Comparison of ENCODE assay signal across 8 mouse cellular contexts in genomic region chr1:86499903-86500302, GRCm38 (mm10). TPM values are rescaled to one million over a fixed set of nuclear protein-coding genes. Genes with fewer than 3 reads are reported as not detected.
DNase-seq lines count a peak whose midpoint lies in the region.

No protein-coding gene starts in this region.

- intact Hi-C loops in gastrocnemius, postnatal 14 days (cut with DNase I; ENCODE audit: low total_unique reads) = no loop called here

- peak; percentile 27 to 71 for DNase-seq in frontal cortex, adult 2 months (ENCODE audit: extremely low spot score in 1 of 2, low spot score in 1 of 2)
- no peak for DNase-seq in frontal cortex, postnatal 25 days (ENCODE audit: low spot score in 2 of 2)
- DNase-seq in A20 (ENCODE audit: low read depth, low spot score) = peak; percentile 92
- peak; percentile 80 for DNase-seq in brain, adult 2 months (ENCODE audit: low read depth, low spot score)
- peak; percentile 79 for DNase-seq in gastrocnemius, postnatal 14 days
- DNase-seq in kidney, postnatal 14 days = peak; percentile 83
- DNase-seq in naive thymus-derived CD4-positive, alpha-beta T cell, adult 2 months (ENCODE audit: low read depth) = peak; percentile 76
- DNase-seq in thymus, postnatal 10 days (ENCODE audit: low spot score in 2 of 2) = peak; percentile 82 to 89

RNA-seq across cellular contexts. Expression of gene Ptma, which starts 26.6 kb away (rescaled TPM):
- polyA plus RNA-seq in frontal cortex, adult 2 months (2012; rRNA removed) = 707 and 751 TPM in 2 replicates
- total RNA-seq in gastrocnemius, postnatal 14 days (2021) = 100 to 1,000 TPM; 184 to 248 TPM

Comparison
In these comparisons a context has a peak if more than half of its experiments do, and no peak if none do; other contexts are left out.
1. DNase-seq: peak in frontal cortex, adult 2 months (2 of 2), A20 (single experiment), brain, adult 2 months (single experiment), gastrocnemius, postnatal 14 days (single experiment), kidney, postnatal 14 days (single experiment), naive thymus-derived CD4-positive, alpha-beta T cell, adult 2 months (single experiment) and thymus, postnatal 10 days (2 of 2); none in frontal cortex, postnatal 25 days (0 of 2).